Mouse (Mus musculus): ENCODE measurements around the gene Gm45799. TPM values are rescaled to one million over a fixed set of nuclear protein-coding genes. Genes with fewer than 3 reads are reported as not detected.

The Gm45799 gene
- total and polyA plus RNA-seq, 3 experiments = 0.78 to 188 (median 2.0) TPM

DNA sequence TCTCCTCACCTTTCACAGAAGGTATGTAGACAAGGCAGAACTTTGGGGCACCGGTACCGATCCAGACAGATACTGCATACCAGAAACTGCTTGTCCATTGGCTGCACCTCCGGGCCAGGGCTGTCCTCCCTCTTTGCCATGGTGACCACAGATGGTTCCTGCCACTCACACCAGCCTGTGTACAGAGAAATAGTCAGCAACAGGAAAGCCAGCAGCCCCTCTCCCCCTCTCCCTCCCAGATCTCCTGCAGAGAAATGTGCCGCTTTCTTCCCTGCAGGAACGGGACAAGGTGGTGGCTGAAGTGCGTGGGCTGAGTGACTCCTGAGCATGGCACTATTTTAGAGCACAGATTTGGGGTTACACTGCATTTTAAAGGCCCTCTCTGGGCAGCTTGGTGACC lies 15.0 kb upstream of the Gm45799 start:
- H3K79me2 ChIP-seq (replicated peaks; ENCODE audit: control insufficient read depth, insufficient read depth, low read length) = no peaks in the 10 kb centered on the region; the same call in none of the 2 replicates
- H3K9ac ChIP-seq (ENCODE audit: low read depth, low read length) = no peak overlapping the region
- H3K27me3 ChIP-seq (ENCODE audit: control insufficient read depth, insufficient read depth, low read length) = no peaks in the 10 kb centered on the region
- no peak for TF ChIP-seq EP300 (IDR thresholded peaks at IDR 0.05; ENCODE audit: insufficient read depth, low read depth, low read length)
- DNase-seq = no peak
- peaks cover 8% of the 10 kb centered on the region for H3K4me1 ChIP-seq (ENCODE audit: control insufficient read depth, insufficient read depth, low read length)
- no peak overlapping the region for H3K4me3 ChIP-seq
- WGBS = 83% methylated on average over 6 of the region's 6 CpGs
- H3K36me3 ChIP-seq (ENCODE audit: control insufficient read depth, insufficient read depth, low read length) = peaks cover 2% of the 10 kb centered on the region; the same call in 1 of the 2 replicates
- intact Hi-C loops (cut with DNase I) = no loop called here
- H3K27ac ChIP-seq = no peak overlapping the region

GRCm38 (mm10) chr7:105628633-105629032 lies 11.7 kb upstream of the Gm45799 start:
- DNase-seq = peak; percentile 75 to 85
- TF ChIP-seq EP300 (IDR thresholded peaks at IDR 0.05; ENCODE audit: insufficient read depth, low read depth, low read length) = peak; percentile 70; the same call in 1 of the 2 replicates
- TF ChIP-seq POLR2A (IDR thresholded peaks at IDR 0.05; ENCODE audit: insufficient read depth, low read depth, low read length) = peak; percentile 52
- no peak for TF ChIP-seq CTCF (IDR thresholded peaks at IDR 0.05)
- H3K36me3 ChIP-seq (ENCODE audit: control insufficient read depth, insufficient read depth, low read length) = peaks cover 2% of the 10 kb centered on the region; the same call in 1 of the 2 replicates
- no peaks in the 10 kb centered on the region for H3K27me3 ChIP-seq (ENCODE audit: control insufficient read depth, insufficient read depth, low read length)
- WGBS = 4% methylated on average over 3 of the region's 3 CpGs
- H3K27ac ChIP-seq = peak overlapping the region; percentile 80
- H3K9ac ChIP-seq (ENCODE audit: low read depth, low read length) = no peak overlapping the region
- intact Hi-C loops (cut with DNase I) = no loop called here
- H3K4me1 ChIP-seq (ENCODE audit: control insufficient read depth, insufficient read depth, low read length) = peaks cover 8% of the 10 kb centered on the region
- no peaks in the 10 kb centered on the region; the same call in none of the 2 replicates for H3K79me2 ChIP-seq (replicated peaks; ENCODE audit: control insufficient read depth, insufficient read depth, low read length)
- H3K4me3 ChIP-seq = no peak overlapping the region

DNA sequence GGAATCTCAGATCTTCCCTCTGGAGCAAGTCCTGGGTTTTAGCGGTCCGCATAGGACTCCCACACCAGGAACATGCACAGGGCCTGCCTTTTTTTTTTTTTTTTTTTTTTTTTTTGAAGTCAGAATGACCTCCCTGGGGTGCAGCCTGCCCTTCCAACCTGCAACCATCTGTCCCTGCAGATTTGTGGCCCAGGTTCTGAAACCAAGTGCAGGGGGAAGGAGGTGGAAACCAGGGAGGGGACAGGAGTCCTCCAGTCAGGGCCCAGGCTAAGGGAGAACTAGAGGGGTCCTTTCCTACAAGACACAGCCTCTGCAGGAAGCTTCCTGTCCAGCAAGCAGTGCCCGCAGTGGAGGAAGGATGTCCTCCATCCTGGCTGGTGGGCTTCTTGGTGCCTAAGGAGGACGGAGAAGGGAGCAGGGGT lies 7.8 kb upstream of the Gm45799 start:
- Histone ChIP-seq H3K4me1 (ENCODE audit: control insufficient read depth, insufficient read depth, low read length) (peaks cover 8% of the 10 kb centered on the region), H3K4me3 (peak overlapping the region; percentile 90), H3K36me3 (ENCODE audit: control insufficient read depth, insufficient read depth, low read length) (peaks cover 2% of the 10 kb centered on the region; the same call in 1 of the 2 replicates), H3K79me2 (replicated peaks; ENCODE audit: control insufficient read depth, insufficient read depth, low read length) (no peaks in the 10 kb centered on the region; the same call in none of the 2 replicates), H3K27ac (peak overlapping the region; percentile 92), H3K27me3 (ENCODE audit: control insufficient read depth, insufficient read depth, low read length) (no peaks in the 10 kb centered on the region), H3K9ac (ENCODE audit: low read depth, low read length) (peak overlapping the region; percentile 99)
- WGBS = 16% methylated on average over 4 of the region's 4 CpGs
- intact Hi-C loops (cut with DNase I) = loop anchor here (2.0 kb wide), 1 partner anchor 104 kb away; the partner anchor contains the start of genes Ilk and Rrp8
- DNase-seq = peak in 1 of 2 experiments; percentile 51
- TF ChIP-seq EP300 (IDR thresholded peaks at IDR 0.05; ENCODE audit: insufficient read depth, low read depth, low read length) = no peak

DNA sequence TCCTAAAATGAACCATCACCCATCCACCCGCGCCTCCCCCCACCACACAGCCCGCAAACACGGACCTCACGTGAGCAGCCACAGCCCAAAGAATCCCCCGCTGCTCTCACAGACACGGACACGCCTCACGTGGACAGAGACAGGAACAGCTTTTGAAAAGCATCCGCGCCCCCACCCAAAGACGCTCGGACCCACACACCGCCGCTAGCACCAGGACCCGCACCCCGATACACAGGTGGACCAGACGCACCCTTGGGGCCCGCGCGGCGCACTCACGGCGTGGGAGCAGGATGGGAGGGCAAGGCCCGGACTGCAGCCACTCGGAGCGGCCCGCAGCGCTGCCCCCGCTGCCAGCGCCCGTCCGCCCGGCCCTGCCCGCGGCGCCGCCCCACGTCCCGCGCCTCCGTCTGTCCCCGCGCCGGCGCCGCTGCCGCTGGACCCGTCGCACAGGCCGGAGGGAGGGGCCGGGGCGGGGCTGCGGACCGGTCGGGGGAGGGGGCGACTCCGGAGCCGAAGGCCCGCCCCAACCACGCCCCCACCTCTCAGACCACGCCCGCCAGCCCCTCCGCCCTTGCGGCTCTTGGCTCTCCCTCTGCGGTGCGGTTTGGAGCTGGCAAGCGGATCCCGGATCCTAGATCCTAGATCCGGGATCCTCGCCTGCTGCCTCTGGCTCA lies 7.1 kb upstream of the Gm45799 start, which contains the start of gene Trim3:
TSS of gene Trim3 (minus strand) at position 445 of the 674 bp plus-strand sequence.
- Histone ChIP-seq H3K9ac (ENCODE audit: low read depth, low read length) (peak within 1 kb of the TSS; percentile 99), H3K27ac (peak within 1 kb of the TSS; percentile 92), H3K79me2 (replicated peaks; ENCODE audit: control insufficient read depth, insufficient read depth, low read length) (no peaks in the 10 kb centered on the region; the same call in 1 of the 2 replicates), H3K4me1 (ENCODE audit: control insufficient read depth, insufficient read depth, low read length) (peaks cover 8% of the 10 kb centered on the region), H3K4me3 (peak within 1 kb of the TSS; percentile 90), H3K36me3 (ENCODE audit: control insufficient read depth, insufficient read depth, low read length) (peaks cover 2% of the 10 kb centered on the region; the same call in 1 of the 2 replicates), H3K27me3 (ENCODE audit: control insufficient read depth, insufficient read depth, low read length) (no peaks in the 10 kb centered on the region)
- intact Hi-C loops (cut with DNase I) = loop anchor here (2.0 kb wide), 1 partner anchor 104 kb away; the partner anchor contains the start of genes Ilk and Rrp8
- 1% methylated on average over 57 of the region's 71 CpGs for WGBS
- peak; percentile 80; the same call in 1 of the 2 replicates for TF ChIP-seq POLR2A (IDR thresholded peaks at IDR 0.05; ENCODE audit: insufficient read depth, low read depth, low read length)
- TF ChIP-seq CTCF (IDR thresholded peaks at IDR 0.05) = no peak
- DNase-seq = peak; percentile 93 to 96

- 7% methylated on average over 10 of the region's 10 CpGs for WGBS
- DNase-seq = no peak
- Histone ChIP-seq H3K27me3 (ENCODE audit: control insufficient read depth, insufficient read depth, low read length) (no peaks in the 10 kb centered on the region), H3K9ac (ENCODE audit: low read depth, low read length) (peak overlapping the region; percentile 83), H3K4me3 (peak overlapping the region; percentile 56), H3K79me2 (replicated peaks; ENCODE audit: control insufficient read depth, insufficient read depth, low read length) (no peaks in the 10 kb centered on the region), H3K27ac (peak overlapping the region; percentile 88), H3K4me1 (ENCODE audit: control insufficient read depth, insufficient read depth, low read length) (peaks cover 4% of the 10 kb centered on the region), H3K36me3 (ENCODE audit: control insufficient read depth, insufficient read depth, low read length) (peaks cover 2% of the 10 kb centered on the region)
- no peak; the same call in 1 of the 2 replicates for TF ChIP-seq POLR2A (IDR thresholded peaks at IDR 0.05; ENCODE audit: insufficient read depth, low read depth, low read length)
- no peak for TF ChIP-seq EP300 (IDR thresholded peaks at IDR 0.05; ENCODE audit: insufficient read depth, low read depth, low read length)
- no peak for TF ChIP-seq CTCF (IDR thresholded peaks at IDR 0.05)
- intact Hi-C loops (cut with DNase I) = loop anchor here (2.0 kb wide), 1 partner anchor 103 kb away; the partner anchor contains the start of genes Ilk and Rrp8
Measured at GRCm38 (mm10) chr7:105633801-105634135, 6.6 kb upstream of the Gm45799 start.

- no peaks in the 10 kb centered on the region for H3K27me3 ChIP-seq (ENCODE audit: control insufficient read depth, insufficient read depth, low read length)
- H3K4me3 ChIP-seq = no peak overlapping the region
- WGBS = 65% methylated on average over 9 of the region's 9 CpGs
- H3K36me3 ChIP-seq (ENCODE audit: control insufficient read depth, insufficient read depth, low read length) = peaks cover 1% of the 10 kb centered on the region
- TF ChIP-seq EP300 (IDR thresholded peaks at IDR 0.05; ENCODE audit: insufficient read depth, low read depth, low read length) = no peak
- no peak for TF ChIP-seq POLR2A (IDR thresholded peaks at IDR 0.05; ENCODE audit: insufficient read depth, low read depth, low read length)
- TF ChIP-seq CTCF (IDR thresholded peaks at IDR 0.05) = no peak
- H3K4me1 ChIP-seq (ENCODE audit: control insufficient read depth, insufficient read depth, low read length) = peaks cover 3% of the 10 kb centered on the region
- no peak overlapping the region; the same call in 1 of the 2 replicates for H3K27ac ChIP-seq
- intact Hi-C loops (cut with DNase I) = no loop called here
- no peaks in the 10 kb centered on the region for H3K79me2 ChIP-seq (replicated peaks; ENCODE audit: control insufficient read depth, insufficient read depth, low read length)
- DNase-seq = no peak
- no peak overlapping the region; the same call in 1 of the 2 replicates for H3K9ac ChIP-seq (ENCODE audit: low read depth, low read length)
Measured at GRCm38 (mm10) chr7:105634272-105634920, 6.0 kb upstream of the Gm45799 start.

All from heart, adult 2 months (tissue).